Mouse (Mus musculus) adipocyte (in vitro differentiated cells): Measurements from ENCODE around the gene Olfr1474.
"Not testable (repeated sequence)": the region's sequence is repeated elsewhere in the genome, so short reads cannot be mapped to it uniquely, and the experiment has no call there.

ENCODE experiments used
- DNase-seq: peaks from one replicate; pipeline ENCODE4 v3.0.0-alpha.2; 2016; ENCODE audit warnings: low spot score

Olfr1474 gene

GRCm38 (mm10) chr19:13469265-13469664, at the start of gene Olfr1474:
TSS of gene Olfr1474 (plus strand) at chr19:13469565.
- DNase-seq = not testable (repeated sequence)

GRCm38 (mm10) chr19:13443109-13443508, 26.3 kb upstream of the Olfr1474 start, which contains the start of gene Olfr1471:
TSS of gene Olfr1471 (plus strand) at chr19:13443409.
- not testable (repeated sequence) for DNase-seq

- no peak for DNase-seq
These were observed 13.4 kb upstream of the Olfr1474 start, which contains the start of gene Olfr1472 for GRCm38 (mm10) chr19:13455986-13456385. TSS of gene Olfr1472 (minus strand) at chr19:13456086.

- DNase-seq = no peak
These were observed 10.7 kb downstream of the Olfr1474 start, which contains the start of gene Olfr1475 for GRCm38 (mm10) chr19:13480096-13480495. TSS of gene Olfr1475 (minus strand) at chr19:13480196.

DNA sequence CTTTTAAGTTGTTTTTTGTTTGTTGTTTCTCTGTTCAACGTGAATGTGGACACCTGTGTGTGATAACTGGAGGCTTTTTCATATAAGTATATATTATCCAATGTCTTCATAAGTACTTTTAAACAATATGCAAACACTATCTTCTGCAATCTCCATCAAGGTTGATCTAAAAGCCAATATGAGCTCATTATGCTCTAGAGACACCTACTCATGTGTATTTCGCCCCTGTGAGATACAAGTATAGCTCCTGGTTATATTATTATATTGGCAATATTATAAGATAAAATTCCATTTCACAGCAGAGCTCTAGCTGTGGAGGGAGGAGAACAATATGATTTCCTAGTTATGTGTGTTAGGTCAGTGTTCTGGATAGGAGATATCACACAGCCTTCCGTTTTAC, 30.9 kb downstream of the Olfr1474 start, which contains the start of gene Olfr1477:
Gene Olfr1477, plus strand, starts transcription at position 301 of the 400 bp plus-strand sequence.
- no peak for DNase-seq
